Mouse (Mus musculus): ENCODE results near the gene Fndc10. TPM values are rescaled to one million over a fixed set of nuclear protein-coding genes. Genes with fewer than 3 reads are reported as not detected.
A peak's percentile ranks its signal among the peaks of the same experiment; 100 is the strongest.

Fndc10 gene
- polyA plus RNA-seq, 1 experiment, result 9.0 TPM

DNA sequence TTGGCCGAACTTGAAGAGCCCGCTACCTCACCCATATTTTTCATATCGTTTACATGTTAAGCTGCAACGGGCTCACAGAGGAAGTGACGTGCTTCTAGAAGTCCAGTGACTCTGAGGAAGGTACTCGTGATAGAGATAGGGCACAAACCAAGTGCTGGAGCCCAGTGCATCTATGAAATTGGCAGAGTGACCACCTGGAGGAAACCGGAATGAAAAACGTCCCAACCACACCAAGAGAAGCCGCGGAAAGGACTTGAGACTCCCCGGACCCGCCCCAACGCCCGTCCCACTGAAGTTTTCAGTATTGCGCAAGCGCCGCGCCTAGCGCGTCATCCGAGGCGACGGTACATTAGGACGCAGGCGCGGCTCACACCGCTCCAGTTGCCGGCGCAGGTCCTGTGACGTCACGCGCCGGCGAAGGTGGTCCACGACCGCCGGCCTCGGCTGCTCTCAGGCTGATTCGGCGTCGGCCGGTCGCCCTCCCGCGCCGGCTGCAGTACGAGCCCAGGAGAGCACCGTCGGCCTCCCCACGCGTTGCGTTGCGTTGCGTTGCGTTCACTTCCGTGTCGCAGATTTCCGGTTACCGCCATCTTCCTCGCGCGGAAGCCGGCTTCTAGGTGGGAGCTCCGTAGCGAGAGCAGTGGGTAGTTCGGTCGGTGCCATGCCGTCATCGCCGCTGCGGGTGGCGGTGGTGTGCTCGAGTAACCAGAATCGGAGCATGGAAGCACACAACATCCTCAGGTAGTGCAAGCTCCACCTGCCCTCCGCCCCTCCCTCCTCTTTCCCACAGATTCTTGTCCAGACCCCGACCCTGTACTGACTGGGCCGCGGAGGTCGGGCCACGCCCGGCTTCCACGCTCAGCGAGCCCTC is 10.8 kb downstream of the Fndc10 start, which contains the start of gene Ssu72:
Ssu72 (plus strand) TSS at position 80 of the 871 bp plus-strand sequence.
- Histone ChIP-seq H3K27me3 (ENCODE audit: control insufficient read depth, insufficient read depth, insufficient read length) (no peaks in the 10 kb centered on the region), H3K79me3 (ENCODE audit: low read depth) (peaks cover 48% of the 10 kb centered on the region), H3ac (ENCODE audit: control insufficient read depth, insufficient read length, low read depth) (peak within 1 kb of the TSS; percentile 85), H3K36me3 (ENCODE audit: control insufficient read depth, insufficient read depth) (no peaks in the 10 kb centered on the region), H3K4me3 (ENCODE audit: insufficient read depth, poor library complexity, severe bottlenecking) (peak within 1 kb of the TSS; percentile 94), H3K79me2 (ENCODE audit: control insufficient read depth, insufficient read depth) (peaks cover 50% of the 10 kb centered on the region)
- TF ChIP-seq CEBPB (IDR thresholded peaks at IDR 0.05; ENCODE audit: low read depth) (peak; percentile 98), MYOG (IDR thresholded peaks at IDR 0.05; ENCODE audit: control insufficient read depth, extremely low read depth, insufficient read length) (no peak)

DNA sequence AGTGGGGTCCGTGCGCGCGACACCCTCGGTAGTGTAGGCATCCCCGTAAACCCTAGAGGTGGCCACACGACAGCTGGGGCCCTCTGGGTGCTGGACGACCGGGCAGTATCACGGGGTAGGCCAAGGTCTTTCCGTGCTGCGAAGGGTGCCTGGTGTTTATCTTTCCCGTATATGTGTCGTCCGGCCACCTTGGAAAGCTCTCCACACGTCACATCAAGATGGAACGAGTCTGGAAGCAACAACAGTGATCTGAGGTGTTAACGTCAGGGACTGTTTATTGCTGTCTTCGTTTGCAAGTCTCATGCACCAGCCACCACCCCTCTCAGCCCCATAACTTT is 11.4 kb downstream of the Fndc10 start:
- Histone ChIP-seq H3K27me3 (ENCODE audit: control insufficient read depth, insufficient read depth, insufficient read length) (no peaks in the 10 kb centered on the region), H3K36me3 (ENCODE audit: control insufficient read depth, insufficient read depth) (no peaks in the 10 kb centered on the region), H3K79me2 (ENCODE audit: control insufficient read depth, insufficient read depth) (peaks cover 56% of the 10 kb centered on the region), H3ac (ENCODE audit: control insufficient read depth, insufficient read length, low read depth) (peak overlapping the region; percentile 85), H3K79me3 (ENCODE audit: low read depth) (peaks cover 54% of the 10 kb centered on the region), H3K4me3 (ENCODE audit: insufficient read depth, poor library complexity, severe bottlenecking) (peak overlapping the region; percentile 94)
- no peak for TF ChIP-seq CEBPB (IDR thresholded peaks at IDR 0.05; ENCODE audit: low read depth)
- TF ChIP-seq FOSL1 (IDR thresholded peaks at IDR 0.05; ENCODE audit: insufficient read depth, low read length, poor library complexity, severe bottlenecking), result no peak
- TF ChIP-seq MYOG (IDR thresholded peaks at IDR 0.05; ENCODE audit: control insufficient read depth, extremely low read depth, insufficient read length), result no peak
- TF ChIP-seq MYOD1 (IDR thresholded peaks at IDR 0.05; ENCODE audit: control insufficient read depth, insufficient read length, low read depth), result no peak
- no peak for TF ChIP-seq CTCF (IDR thresholded peaks at IDR 0.05; ENCODE audit: control insufficient read depth, insufficient read depth, insufficient read length)
- no peak for TF ChIP-seq USF1 (IDR thresholded peaks at IDR 0.05; ENCODE audit: low read depth)
- TF ChIP-seq MAX (IDR thresholded peaks at IDR 0.05), result no peak

DNA sequence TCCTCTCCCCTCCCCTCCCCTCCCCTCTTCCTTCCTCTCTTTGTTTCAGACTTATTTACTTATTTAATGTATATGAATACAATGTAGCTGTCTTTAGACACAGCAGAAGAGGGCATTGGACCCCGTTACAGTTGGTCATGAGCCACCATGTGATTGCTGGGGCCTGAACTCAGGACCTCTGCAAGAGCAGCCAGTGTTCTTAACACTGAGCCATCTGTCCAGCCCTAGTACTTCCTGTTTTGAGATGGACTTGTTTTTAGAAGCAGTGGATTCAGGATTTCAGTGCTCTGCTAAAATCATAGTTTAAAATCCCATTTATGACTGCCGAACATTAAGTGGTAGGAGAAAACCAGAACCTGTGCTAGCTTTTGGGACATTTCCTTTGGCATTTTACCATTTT is 14.4 kb downstream of the Fndc10 start:
- H3K79me2 ChIP-seq (ENCODE audit: control insufficient read depth, insufficient read depth), result peaks cover 86% of the 10 kb centered on the region
- H3K36me3 ChIP-seq (ENCODE audit: control insufficient read depth, insufficient read depth), result no peaks in the 10 kb centered on the region
- H3K79me3 ChIP-seq (ENCODE audit: low read depth), result peaks cover 80% of the 10 kb centered on the region
- no peaks in the 10 kb centered on the region for H3K27me3 ChIP-seq (ENCODE audit: control insufficient read depth, insufficient read depth, insufficient read length)
- H3K4me3 ChIP-seq (ENCODE audit: insufficient read depth, poor library complexity, severe bottlenecking), result no peak overlapping the region
- TF ChIP-seq USF1 (IDR thresholded peaks at IDR 0.05; ENCODE audit: low read depth), result no peak
- TF ChIP-seq MAX (IDR thresholded peaks at IDR 0.05), result no peak
- no peak for TF ChIP-seq MYOD1 (IDR thresholded peaks at IDR 0.05; ENCODE audit: control insufficient read depth, insufficient read length, low read depth)
- no peak for TF ChIP-seq FOSL1 (IDR thresholded peaks at IDR 0.05; ENCODE audit: insufficient read depth, low read length, poor library complexity, severe bottlenecking)
- no peak for TF ChIP-seq MYOG (IDR thresholded peaks at IDR 0.05; ENCODE audit: control insufficient read depth, extremely low read depth, insufficient read length)
- TF ChIP-seq CEBPB (IDR thresholded peaks at IDR 0.05; ENCODE audit: low read depth), result no peak
- no peak for TF ChIP-seq CTCF (IDR thresholded peaks at IDR 0.05; ENCODE audit: control insufficient read depth, insufficient read depth, insufficient read length)
- H3ac ChIP-seq (ENCODE audit: control insufficient read depth, insufficient read length, low read depth), result no peak overlapping the region

DNA sequence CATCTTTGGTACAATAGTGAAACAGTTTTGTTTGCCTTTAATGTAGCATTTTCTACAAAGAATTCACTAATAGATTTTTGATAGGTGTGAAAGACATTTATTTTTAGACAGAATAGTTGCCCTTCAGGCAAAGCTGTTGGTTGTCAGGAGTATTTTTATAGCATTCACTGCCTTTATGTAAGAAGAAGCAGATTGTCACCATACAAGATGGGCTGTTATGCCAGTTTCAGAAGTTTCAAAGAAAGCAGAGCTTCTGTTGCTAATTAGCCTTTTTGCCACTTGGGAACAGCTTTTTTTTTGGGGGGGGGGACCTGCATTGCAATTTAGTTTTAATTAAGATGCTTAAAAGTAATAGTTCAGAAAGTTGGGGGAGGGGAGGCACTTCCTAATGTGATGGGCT is 14.8 kb downstream of the Fndc10 start:
- no peak overlapping the region for H3K4me3 ChIP-seq (ENCODE audit: insufficient read depth, poor library complexity, severe bottlenecking)
- TF ChIP-seq CEBPB (IDR thresholded peaks at IDR 0.05; ENCODE audit: low read depth) (no peak), USF1 (IDR thresholded peaks at IDR 0.05; ENCODE audit: low read depth) (no peak), MYOG (IDR thresholded peaks at IDR 0.05; ENCODE audit: control insufficient read depth, extremely low read depth, insufficient read length) (no peak), MAX (IDR thresholded peaks at IDR 0.05) (no peak), FOSL1 (IDR thresholded peaks at IDR 0.05; ENCODE audit: insufficient read depth, low read length, poor library complexity, severe bottlenecking) (no peak), MYOD1 (IDR thresholded peaks at IDR 0.05; ENCODE audit: control insufficient read depth, insufficient read length, low read depth) (no peak), CTCF (IDR thresholded peaks at IDR 0.05; ENCODE audit: control insufficient read depth, insufficient read depth, insufficient read length) (no peak)
- H3K27me3 ChIP-seq (ENCODE audit: control insufficient read depth, insufficient read depth, insufficient read length), result no peaks in the 10 kb centered on the region
- H3ac ChIP-seq (ENCODE audit: control insufficient read depth, insufficient read length, low read depth), result no peak overlapping the region
- peaks cover 84% of the 10 kb centered on the region for H3K79me3 ChIP-seq (ENCODE audit: low read depth)
- H3K36me3 ChIP-seq (ENCODE audit: control insufficient read depth, insufficient read depth), result no peaks in the 10 kb centered on the region
- H3K79me2 ChIP-seq (ENCODE audit: control insufficient read depth, insufficient read depth), result peaks cover 90% of the 10 kb centered on the region

DNA sequence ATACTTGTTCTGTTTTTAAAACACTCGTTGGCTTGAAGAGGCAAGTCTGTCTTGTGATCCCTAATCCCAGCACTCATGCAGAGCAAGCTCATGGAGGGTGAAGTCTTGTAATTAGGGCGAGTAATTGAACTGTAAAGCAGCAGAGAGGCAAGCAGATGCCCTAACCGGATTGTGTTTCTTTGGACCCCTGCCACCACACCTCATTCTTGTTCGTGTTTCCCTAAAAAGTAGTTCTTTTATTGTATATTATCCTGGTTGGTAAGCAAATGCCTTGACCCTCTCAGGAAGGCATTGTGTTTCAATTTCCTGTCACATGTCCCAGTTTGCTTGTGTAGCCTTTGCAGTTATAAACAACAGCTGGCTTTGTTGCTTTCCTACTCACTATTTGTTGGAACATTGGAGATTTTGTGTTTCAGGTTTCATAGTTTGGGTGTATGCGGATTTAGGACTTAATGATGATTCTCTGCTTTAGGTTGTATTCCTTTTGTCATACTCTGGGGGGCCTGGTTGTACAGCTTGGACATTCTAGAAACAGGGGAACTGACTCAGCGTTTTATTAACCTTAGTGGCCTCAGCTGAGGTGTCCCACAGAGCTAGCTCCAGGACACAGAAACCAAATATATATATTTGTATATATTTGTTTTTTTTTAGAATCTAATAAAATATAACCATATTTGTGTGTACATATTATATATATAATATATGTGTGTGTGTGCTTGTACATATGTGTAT is 16.5 kb downstream of the Fndc10 start:
- H3K4me3 ChIP-seq (ENCODE audit: insufficient read depth, poor library complexity, severe bottlenecking), result no peak overlapping the region
- H3K79me3 ChIP-seq (ENCODE audit: low read depth), result peaks cover 86% of the 10 kb centered on the region
- H3K27me3 ChIP-seq (ENCODE audit: control insufficient read depth, insufficient read depth, insufficient read length), result no peaks in the 10 kb centered on the region
- no peak overlapping the region for H3ac ChIP-seq (ENCODE audit: control insufficient read depth, insufficient read length, low read depth)
- TF ChIP-seq USF1 (IDR thresholded peaks at IDR 0.05; ENCODE audit: low read depth) (peak; percentile 53), CEBPB (IDR thresholded peaks at IDR 0.05; ENCODE audit: low read depth) (no peak), MYOG (IDR thresholded peaks at IDR 0.05; ENCODE audit: control insufficient read depth, extremely low read depth, insufficient read length) (no peak), MAX (IDR thresholded peaks at IDR 0.05) (no peak)
- H3K36me3 ChIP-seq (ENCODE audit: control insufficient read depth, insufficient read depth), result peaks cover 9% of the 10 kb centered on the region
- H3K79me2 ChIP-seq (ENCODE audit: control insufficient read depth, insufficient read depth), result peaks cover 96% of the 10 kb centered on the region
